Mouse (Mus musculus) ES-E14 (cell line): Measurements from ENCODE around the gene Kcna2.

Source experiments
- CHD2 ChIP-seq: IDR thresholded peaks from 2 replicates; pipeline ENCODE4 v1.6.1; 2014; ENCODE audit warnings: mild to moderate bottlenecking, low read depth, low read length, inconsistent platforms
- MAFK ChIP-seq: IDR thresholded peaks from 2 replicates; pipeline ENCODE4 v1.6.1; 2014; ENCODE audit warnings: mild to moderate bottlenecking, low read depth, low read length, inconsistent platforms; ENCODE audit not compliant: insufficient read depth

DNA sequence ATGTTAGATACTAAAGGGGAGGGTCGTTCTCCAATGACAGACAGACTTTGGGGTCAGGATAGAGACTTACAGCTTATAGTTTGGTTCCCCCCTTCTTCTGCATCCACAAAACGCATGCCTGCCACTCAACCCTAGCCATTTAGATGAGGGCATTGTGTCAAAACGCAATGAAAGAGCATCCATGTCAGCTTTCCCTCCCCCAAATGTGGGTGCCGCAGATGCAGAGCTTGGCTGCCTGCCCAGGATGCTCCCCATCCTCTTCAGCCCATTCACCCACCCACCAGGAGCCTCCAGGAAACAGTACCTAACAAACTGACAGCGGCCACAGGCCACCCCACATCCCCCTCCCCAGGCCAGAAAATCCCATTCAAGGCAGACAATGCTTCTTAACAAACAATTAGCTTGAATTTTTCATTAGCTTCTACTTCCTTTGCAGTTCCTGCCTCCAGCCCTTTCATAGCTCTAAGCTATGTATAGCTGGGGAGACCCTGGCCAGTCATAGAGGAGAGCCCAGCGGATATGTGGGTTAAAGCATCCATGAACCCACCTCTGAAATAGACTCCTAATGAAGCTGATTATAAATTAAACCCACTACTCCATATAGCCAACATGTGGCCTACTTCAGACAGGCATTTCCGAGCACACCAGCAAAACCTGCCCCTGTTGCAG, 50.1 kb downstream of the Kcna2 start:
- TF ChIP-seq CHD2 (no peak), MAFK (no peak)
